Mouse (Mus musculus): ENCODE measurements at regions not wholly inside any gene's neighbourhood (a gene's known extent, or its start where the extent isn't known, plus 50 kb on each side); places are given as distances from the start of the nearest gene placed in this dataset.

DNA sequence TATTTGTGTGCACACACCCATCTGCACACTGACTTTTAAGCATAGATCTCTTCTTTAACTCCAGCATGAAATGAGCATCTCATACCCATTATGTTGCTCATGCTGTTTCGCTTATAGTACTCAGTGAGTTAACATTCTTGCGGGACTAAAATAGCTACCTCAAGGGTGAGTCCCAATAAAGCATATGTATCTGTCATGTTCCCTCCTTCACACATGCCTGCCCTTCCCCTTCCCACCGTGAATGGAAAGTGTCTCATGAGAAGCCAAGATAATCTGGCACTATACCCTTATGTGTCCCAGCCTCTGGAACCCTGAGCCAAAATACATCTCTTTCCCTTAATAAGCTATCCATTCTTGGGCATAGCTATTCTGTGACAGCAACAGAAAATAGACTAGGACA, 352.3 kb downstream of the Gm826 start:
- no peak for TF ChIP-seq CTCF (conservative IDR thresholded peaks at IDR 0.05 in 1 of 2, IDR thresholded peaks at IDR 0.05 in 1 of 2; ENCODE audit: low read depth in 2 of 2, low read length in 2 of 2)
- no peak for TF ChIP-seq POLR2AphosphoS2 (IDR thresholded peaks at IDR 0.05; ENCODE audit: low read depth, low read length)
- no peak for TF ChIP-seq POLR2A (IDR thresholded peaks at IDR 0.05; ENCODE audit: low read depth, low read length)
- TF ChIP-seq ZMIZ1 (IDR thresholded peaks at IDR 0.05; ENCODE audit: low read depth, low read length): no peak
- no peak for TF ChIP-seq USF1 (IDR thresholded peaks at IDR 0.05; ENCODE audit: low read depth, low read length)
- no peak for TF ChIP-seq UBTF (IDR thresholded peaks at IDR 0.05; ENCODE audit: low read depth, low read length)
- TF ChIP-seq KAT2A (IDR thresholded peaks at IDR 0.05; ENCODE audit: insufficient replicate concordance, low read length): no peak
- no peak for TF ChIP-seq JUND (conservative IDR thresholded peaks at IDR 0.05; ENCODE audit: low read depth, low read length)
- no peak for TF ChIP-seq CHD2 (IDR thresholded peaks at IDR 0.05; ENCODE audit: low read length)
